In genomic region chr13:118478487-118478886, GRCm38 (mm10) we compare ENCODE assay signal across 22 mouse cellular contexts.
A peak's percentile ranks its signal among the peaks of the same experiment; 100 is the strongest.
DNase-seq lines count a peak whose midpoint lies in the region; ATAC-seq lines count a peak whose summit lies in the region.
"Had no signal": no experiment of that assay in that cellular context is flagged by ENCODE, and none has a peak within 500 bp of the region (broad histone marks: within the 10 kb centered on the region; RNA-seq: fewer than 3 reads in every experiment).

No protein-coding gene starts in this region.

- 68% methylated on average over 1 of the region's 1 CpGs for WGBS in neural tube, embryonic 15.5 days

- no peak overlapping the region for H3K4me2 ChIP-seq in neural tube, embryonic 15.5 days

- H3K27me3 ChIP-seq in neural tube, embryonic 15.5 days (replicated peaks), result no peaks in the 10 kb centered on the region
- H3K27me3 ChIP-seq: CH12.LX, Patski had no signal

- no peak overlapping the region for H3K4me3 ChIP-seq in neural tube, embryonic 15.5 days (replicated peaks)

- H3K27ac ChIP-seq in neural tube, embryonic 15.5 days (replicated peaks), result no peak overlapping the region

- no peaks in the 10 kb centered on the region for H3K36me3 ChIP-seq in neural tube, embryonic 15.5 days
- H3K36me3 ChIP-seq: G1E had no signal

- H3K9me3 ChIP-seq in neural tube, embryonic 15.5 days (replicated peaks), result no peaks in the 10 kb centered on the region
- H3K9me3 ChIP-seq: G1E had no signal

- peak; percentile 49 for ATAC-seq in common myeloid progenitor, adult 5-6 weeks (replicated peaks; ENCODE audit: low read depth, poor library complexity, severe bottlenecking)
- peak; percentile 68 for ATAC-seq in granulocyte monocyte progenitor cell, adult 5-6 weeks (replicated peaks; ENCODE audit: poor library complexity, severe bottlenecking)
- ATAC-seq in megakaryocyte, adult 5-6 weeks (ENCODE audit: poor library complexity, severe bottlenecking), result peak; percentile 75
- peak; percentile 73 for ATAC-seq in megakaryocyte progenitor cell, adult 5-6 weeks (replicated peaks; ENCODE audit: poor library complexity)
- no peak for ATAC-seq in neural tube, embryonic 15.5 days (ENCODE audit: low FRiP score)
- ATAC-seq: activated CD4-positive, CD25-positive, alpha-beta regulatory T cell, adult 4 months; CD4-positive, CD25-positive, alpha-beta regulatory T cell, adult 4 months; Patski had no signal

- H3K4me1 ChIP-seq in neural tube, embryonic 15.5 days, result no peaks in the 10 kb centered on the region

- DNase-seq in spleen, adult 12 weeks (ENCODE audit: low spot score), result no peak
- no peak for DNase-seq in urinary bladder, postnatal 10 days (ENCODE audit: low spot score)
- no peak for DNase-seq in spleen, postnatal 10 days (ENCODE audit: low spot score in 2 of 2)
- DNase-seq: adrenal gland, adult 2 months; adrenal gland, adult 8-10 months; adrenal gland, postnatal 10 days; adrenal gland, postnatal 14 days; adrenal gland, postnatal 25 days; adrenal gland, postnatal 36 days; B cell, adult 2 months; cerebellum, adult 11 months; cerebellum, adult 11-12 months had no signal

- no peak overlapping the region for H3K9ac ChIP-seq in neural tube, embryonic 15.5 days (replicated peaks)
